Mouse (Mus musculus) kidney, adult 2 months (tissue): ENCODE measurements around the gene Dmkn. TPM values are rescaled to one million over a fixed set of nuclear protein-coding genes. Genes with fewer than 3 reads are reported as not detected.
A peak's percentile ranks its signal among the peaks of the same experiment; 100 is the strongest.

Source experiments
- DNase-seq: peaks from one replicate; pipeline ENCODE4 v3.0.0; 2021
- H3K27ac ChIP-seq: fragments of 200-500 bp; 2 replicates; pipeline ENCODE4 v1.5.1; 2012; ENCODE audit warnings: low read depth, low read length, control low read depth, inconsistent platforms; ENCODE audit not compliant: insufficient read depth
- H3K27me3 ChIP-seq: fragments of 200-500 bp; replicated peaks from 2 replicates; pipeline ENCODE4 v1.6.1; 2012; ENCODE audit warnings: mild to moderate bottlenecking, moderate library complexity, low read length, inconsistent platforms; ENCODE audit not compliant: control insufficient read depth, insufficient read depth
- H3K36me3 ChIP-seq: fragments of 200-500 bp; 2 replicates; pipeline ENCODE4 v1.6.1; 2012; ENCODE audit warnings: mild to moderate bottlenecking, moderate library complexity, low read length, inconsistent platforms; ENCODE audit not compliant: control insufficient read depth, insufficient read depth
- H3K4me1 ChIP-seq: fragments of 200-500 bp; 2 replicates; pipeline ENCODE4 v1.6.1; 2011; ENCODE audit warnings: low read length; ENCODE audit not compliant: control insufficient read depth, insufficient read depth
- H3K4me3 ChIP-seq: fragments of 200-500 bp; 2 replicates; pipeline ENCODE4 v1.5.1; 2011; ENCODE audit warnings: mild to moderate bottlenecking, low read depth, low read length, control low read depth; ENCODE audit not compliant: insufficient read depth
- CTCF ChIP-seq: fragments of 200-500 bp; conservative IDR thresholded peaks from 2 replicates; pipeline ENCODE4 v1.5.1; 2011; ENCODE audit warnings: low read depth, mild to moderate bottlenecking, control low read depth, low read length, moderate library complexity, mixed read lengths; ENCODE audit not compliant: insufficient read depth, insufficient read length
- POLR2A ChIP-seq: fragments of 200-500 bp; IDR thresholded peaks from one replicate; pipeline ENCODE4 v1.6.1; 2011; ENCODE audit warnings: low read depth, low read length, control low read depth
- WGBS: fragments of 180-500 bp; shearing (Covaris S2); methylation state at CpG from one replicate; pipeline ENCODE4 v1.1.7; 2018; 5-methylcytosine and 5-hydroxymethylcytosine counted together
- polyA plus RNA-seq: library from polyadenylated mRNA; depleted of rRNA; stranded (reverse); fragments of >200 nt; gene quantifications from 2 replicates; pipeline ENCODE4 v1.2.3, GENCODE M21; 2012

Dmkn gene
- polyA plus RNA-seq, 1 experiment, result 2.1 TPM

- DNase-seq, result no peak
- Histone ChIP-seq H3K4me3 (no peak overlapping the region), H3K27me3 (no peaks in the 10 kb centered on the region), H3K27ac (no peak overlapping the region), H3K4me1 (no peaks in the 10 kb centered on the region), H3K36me3 (no peaks in the 10 kb centered on the region)
- TF ChIP-seq CTCF (no peak), POLR2A (no peak)
- 62% methylated on average over 13 of the region's 13 CpGs for WGBS
Measured at GRCm38 (mm10) chr7:30749824-30750606, 13.5 kb upstream of the Dmkn start.

DNA sequence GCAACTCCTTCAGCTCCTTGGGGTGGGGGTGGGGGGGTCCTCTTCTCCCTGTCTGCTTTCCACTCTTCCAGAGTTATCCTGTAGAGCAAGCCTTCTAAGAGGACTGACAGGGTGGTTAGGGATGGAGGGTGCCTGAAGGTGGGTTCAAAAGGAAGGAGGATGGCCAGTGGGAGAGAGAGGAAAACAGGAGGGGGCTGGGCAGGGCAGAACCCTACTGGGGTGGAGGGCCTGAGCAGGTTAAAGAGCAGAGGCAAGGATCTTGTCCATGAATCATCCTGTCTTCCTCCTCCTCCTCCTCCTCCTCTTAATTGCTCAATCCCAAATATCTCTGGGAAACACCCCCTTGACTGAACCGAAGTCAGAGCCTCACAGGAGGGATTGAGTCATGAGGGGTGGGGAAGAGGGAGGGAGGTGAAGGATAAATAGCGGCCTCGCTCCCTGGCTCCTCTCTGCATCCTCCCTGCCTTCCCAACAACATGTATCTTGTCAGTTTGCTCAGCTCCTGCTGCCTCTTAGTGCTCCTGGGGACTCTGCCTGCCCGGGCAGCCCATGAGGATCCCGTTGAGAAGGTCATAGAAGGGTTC, 12.4 kb upstream of the Dmkn start, which contains the start of gene Sbsn:
Sbsn (plus strand) TSS at position 386 of the 584 bp plus-strand sequence.
- no peak for DNase-seq
- no peak within 1 kb of the TSS for H3K4me3 ChIP-seq

GRCm38 (mm10) chr7:30757001-30757400, 6.6 kb upstream of the Dmkn start:
- no peaks in the 10 kb centered on the region for H3K27me3 ChIP-seq
- H3K27ac ChIP-seq, result no peak overlapping the region
- no peaks in the 10 kb centered on the region for H3K4me1 ChIP-seq
- H3K4me3 ChIP-seq, result no peak overlapping the region
- no peak for TF ChIP-seq CTCF
- no peak for TF ChIP-seq POLR2A
- H3K36me3 ChIP-seq, result no peaks in the 10 kb centered on the region
- 85% methylated on average over 2 of the region's 3 CpGs for WGBS
- no peak for DNase-seq

More for the DNA sequence above, 12.4 kb upstream of the Dmkn start, which contains the start of gene Sbsn:
- 34% methylated on average over 5 of the region's 5 CpGs for WGBS
- Histone ChIP-seq H3K27ac (no peak within 1 kb of the TSS), H3K36me3 (no peaks in the 10 kb centered on the region), H3K4me1 (no peaks in the 10 kb centered on the region), H3K27me3 (no peaks in the 10 kb centered on the region)
- TF ChIP-seq POLR2A, result no peak

DNA sequence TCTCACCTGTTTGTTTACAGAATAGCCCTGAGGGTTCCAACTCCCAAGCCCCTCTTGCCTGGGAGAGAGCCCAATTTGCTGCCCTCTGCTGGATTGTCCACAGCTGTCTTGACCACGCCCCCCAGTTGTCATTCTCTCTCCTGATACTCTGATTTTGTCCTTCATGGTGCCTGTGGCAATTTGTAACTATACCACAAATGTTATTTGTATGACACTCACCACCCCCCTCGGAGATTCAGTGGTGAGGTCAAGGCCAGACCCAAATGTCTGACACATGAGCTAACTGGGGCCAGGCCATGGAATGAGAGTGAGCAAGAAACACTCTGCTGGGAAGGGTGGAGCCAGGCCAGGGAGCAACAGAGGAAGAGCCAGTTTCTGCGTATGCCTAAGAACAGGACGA, 4.7 kb upstream of the Dmkn start:
- H3K36me3 ChIP-seq, result no peaks in the 10 kb centered on the region
- no peaks in the 10 kb centered on the region for H3K4me1 ChIP-seq
- no peaks in the 10 kb centered on the region for H3K27me3 ChIP-seq
- no peak overlapping the region for H3K27ac ChIP-seq
- WGBS, result 32% methylated on average over 4 of the region's 4 CpGs
- peak; percentile 33 for DNase-seq
- TF ChIP-seq POLR2A (no peak), CTCF (peak; percentile 52)
- H3K4me3 ChIP-seq, result no peak overlapping the region

- WGBS, result 70% methylated on average over 4 of the region's 4 CpGs
- Histone ChIP-seq H3K4me3 (no peak overlapping the region), H3K4me1 (no peaks in the 10 kb centered on the region), H3K27ac (no peak overlapping the region), H3K36me3 (no peaks in the 10 kb centered on the region), H3K27me3 (no peaks in the 10 kb centered on the region)
- no peak for TF ChIP-seq CTCF
- no peak for TF ChIP-seq POLR2A
- peak; percentile 10 for DNase-seq
Measured at GRCm38 (mm10) chr7:30761769-30762352, 1.7 kb upstream of the Dmkn start.

DNA sequence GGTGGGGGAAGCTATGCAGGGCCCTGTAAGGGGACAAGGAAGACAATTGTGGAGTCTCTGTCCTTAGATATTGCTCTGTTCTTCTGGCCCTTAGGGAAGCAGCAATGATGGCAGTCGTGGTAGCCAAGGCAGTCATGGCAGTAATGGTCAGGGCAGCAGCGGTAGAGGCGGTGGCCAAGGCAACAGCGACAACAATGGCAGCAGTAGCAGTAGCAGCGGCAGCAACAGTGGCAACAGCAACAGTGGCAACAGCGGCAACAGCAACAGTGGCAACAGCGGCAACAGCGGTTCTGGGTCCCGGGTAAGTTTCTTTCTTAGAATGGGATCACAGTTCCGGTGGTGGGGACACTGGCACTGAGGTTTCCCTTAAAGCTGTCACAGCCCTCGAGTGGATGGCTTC, 1.6 kb downstream of the Dmkn start:
- WGBS, result 37% methylated on average over 11 of the region's 11 CpGs
- no peak overlapping the region for H3K4me3 ChIP-seq

DNA sequence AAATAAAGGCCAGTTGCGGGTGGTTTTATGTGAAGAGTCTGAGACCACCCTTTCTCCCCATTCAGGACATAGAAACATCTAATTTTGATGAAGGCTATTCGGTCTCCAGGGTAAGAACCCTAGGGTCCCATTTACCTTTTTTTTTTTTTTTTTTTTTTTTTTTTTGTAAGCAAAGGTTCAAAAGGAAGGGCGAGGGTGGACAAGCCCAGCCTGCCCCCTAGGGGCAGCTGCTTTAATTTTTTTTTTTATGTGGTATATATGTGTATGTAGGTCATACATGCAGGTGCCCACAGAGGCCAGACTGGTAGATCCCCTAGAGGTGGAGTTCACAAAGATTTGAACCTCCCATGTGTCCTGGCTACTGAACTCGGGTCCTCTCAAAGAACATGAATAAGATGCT, 2.9 kb downstream of the Dmkn start:
- TF ChIP-seq POLR2A (no peak), CTCF (0 out of 2 replicates have a peak, but pooled peaks have one; percentile 4)
- H3K27ac ChIP-seq, result no peak overlapping the region
- 93% methylated on average over 4 of the region's 4 CpGs for WGBS
- no peaks in the 10 kb centered on the region for H3K27me3 ChIP-seq
- no peak for DNase-seq
- no peaks in the 10 kb centered on the region for H3K4me1 ChIP-seq
- no peak overlapping the region for H3K4me3 ChIP-seq
- no peaks in the 10 kb centered on the region for H3K36me3 ChIP-seq

More for the DNA sequence above, 1.6 kb downstream of the Dmkn start:
- H3K27ac ChIP-seq, result no peak overlapping the region
- no peak for DNase-seq
- no peak for TF ChIP-seq CTCF
- no peak for TF ChIP-seq POLR2A
- H3K27me3 ChIP-seq, result no peaks in the 10 kb centered on the region
- H3K36me3 ChIP-seq, result no peaks in the 10 kb centered on the region
- no peaks in the 10 kb centered on the region for H3K4me1 ChIP-seq
